Mouse (Mus musculus): Measurements from ENCODE around the gene Pknox2. TPM values are rescaled to one million over a fixed set of nuclear protein-coding genes. Genes with fewer than 3 reads are reported as not detected.

Pknox2 gene
- polyA plus RNA-seq, 1 experiment, result 8.5 TPM

DNA sequence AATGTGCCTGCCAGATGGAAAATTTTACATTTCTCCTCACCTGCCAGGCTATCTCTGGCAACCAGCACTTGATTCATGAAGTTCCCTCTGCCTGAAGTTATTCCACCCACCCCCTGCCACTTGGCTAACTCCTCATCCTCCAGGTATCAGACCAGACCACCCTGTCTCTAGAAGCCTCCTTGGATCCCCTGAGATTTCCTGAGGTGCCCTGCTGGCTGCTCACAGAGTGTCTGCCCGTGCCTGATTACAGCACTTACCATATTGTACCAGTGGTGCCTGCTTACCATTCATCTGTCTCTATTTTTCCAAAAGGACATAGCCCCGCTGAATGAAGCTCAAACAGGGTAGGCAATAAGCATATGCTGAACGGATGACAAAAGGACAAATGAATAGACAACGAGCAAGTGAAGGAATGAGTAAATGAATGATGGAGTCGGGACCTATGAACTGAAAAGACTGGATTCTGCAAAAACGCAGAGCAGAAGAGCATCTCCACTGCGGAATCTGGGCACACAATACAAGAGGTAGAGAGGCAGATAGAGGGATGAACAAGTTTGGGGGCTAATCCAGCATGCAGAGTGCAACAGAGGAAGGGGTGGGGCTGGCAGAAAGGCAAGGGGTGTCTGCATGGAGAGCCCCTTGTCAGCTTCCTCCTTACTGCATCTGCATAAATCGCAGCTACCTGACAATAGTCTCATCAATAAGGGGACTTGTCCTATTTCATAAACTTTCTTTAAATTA lies 80.3 kb downstream of the Pknox2 start:
- Histone ChIP-seq H3ac (ENCODE audit: control insufficient read depth, insufficient read length, low read depth) (no peak overlapping the region), H3K4me3 (ENCODE audit: insufficient read depth, poor library complexity, severe bottlenecking) (no peak overlapping the region), H3K79me3 (ENCODE audit: low read depth) (no peaks in the 10 kb centered on the region), H3K27me3 (ENCODE audit: control insufficient read depth, insufficient read depth, insufficient read length) (no peaks in the 10 kb centered on the region), H3K36me3 (ENCODE audit: control insufficient read depth, insufficient read depth) (no peaks in the 10 kb centered on the region), H3K79me2 (ENCODE audit: control insufficient read depth, insufficient read depth) (no peaks in the 10 kb centered on the region)
- TF ChIP-seq USF1 (IDR thresholded peaks at IDR 0.05; ENCODE audit: low read depth), result no peak
- TF ChIP-seq FOSL1 (IDR thresholded peaks at IDR 0.05; ENCODE audit: insufficient read depth, low read length, poor library complexity, severe bottlenecking), result no peak
- no peak for TF ChIP-seq CTCF (IDR thresholded peaks at IDR 0.05; ENCODE audit: control insufficient read depth, insufficient read depth, insufficient read length)
- no peak for TF ChIP-seq CEBPB (IDR thresholded peaks at IDR 0.05; ENCODE audit: low read depth)
- no peak for TF ChIP-seq MYOG (IDR thresholded peaks at IDR 0.05; ENCODE audit: control insufficient read depth, extremely low read depth, insufficient read length)
- TF ChIP-seq MYOD1 (IDR thresholded peaks at IDR 0.05; ENCODE audit: control insufficient read depth, insufficient read length, low read depth), result no peak
- TF ChIP-seq MAX (IDR thresholded peaks at IDR 0.05), result no peak

DNA sequence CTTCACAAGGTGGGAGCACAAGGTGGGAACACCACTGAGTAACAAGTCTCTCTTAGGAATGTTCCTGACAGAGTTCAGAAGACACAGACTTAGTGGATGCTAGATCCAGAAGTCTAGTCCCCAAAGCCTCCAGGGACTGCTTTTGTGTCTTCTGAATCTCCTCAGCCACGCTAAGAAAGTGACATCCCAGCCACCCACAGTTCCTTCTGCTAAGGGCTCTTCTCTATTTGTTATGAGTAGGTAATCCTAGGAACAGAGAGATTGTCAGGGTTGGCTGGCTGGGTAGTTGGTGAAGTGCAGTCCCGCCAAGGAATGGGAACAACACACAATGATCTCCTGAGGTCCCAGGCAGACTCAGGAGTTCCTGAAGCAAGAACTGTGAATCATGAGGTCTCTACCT lies 85.6 kb downstream of the Pknox2 start:
- TF ChIP-seq MYOD1 (IDR thresholded peaks at IDR 0.05; ENCODE audit: control insufficient read depth, insufficient read length, low read depth), result no peak
- TF ChIP-seq MYOG (IDR thresholded peaks at IDR 0.05; ENCODE audit: control insufficient read depth, extremely low read depth, insufficient read length), result no peak
- no peak for TF ChIP-seq CTCF (IDR thresholded peaks at IDR 0.05; ENCODE audit: control insufficient read depth, insufficient read depth, insufficient read length)
- no peak for TF ChIP-seq USF1 (IDR thresholded peaks at IDR 0.05; ENCODE audit: low read depth)
- no peak for TF ChIP-seq MAX (IDR thresholded peaks at IDR 0.05)
- TF ChIP-seq CEBPB (IDR thresholded peaks at IDR 0.05; ENCODE audit: low read depth), result no peak
- TF ChIP-seq FOSL1 (IDR thresholded peaks at IDR 0.05; ENCODE audit: insufficient read depth, low read length, poor library complexity, severe bottlenecking), result no peak
- no peak overlapping the region for H3ac ChIP-seq (ENCODE audit: control insufficient read depth, insufficient read length, low read depth)
- H3K4me3 ChIP-seq (ENCODE audit: insufficient read depth, poor library complexity, severe bottlenecking), result no peak overlapping the region
- no peaks in the 10 kb centered on the region for H3K79me2 ChIP-seq (ENCODE audit: control insufficient read depth, insufficient read depth)
- no peaks in the 10 kb centered on the region for H3K27me3 ChIP-seq (ENCODE audit: control insufficient read depth, insufficient read depth, insufficient read length)
- H3K36me3 ChIP-seq (ENCODE audit: control insufficient read depth, insufficient read depth), result no peaks in the 10 kb centered on the region
- no peaks in the 10 kb centered on the region for H3K79me3 ChIP-seq (ENCODE audit: low read depth)

DNA sequence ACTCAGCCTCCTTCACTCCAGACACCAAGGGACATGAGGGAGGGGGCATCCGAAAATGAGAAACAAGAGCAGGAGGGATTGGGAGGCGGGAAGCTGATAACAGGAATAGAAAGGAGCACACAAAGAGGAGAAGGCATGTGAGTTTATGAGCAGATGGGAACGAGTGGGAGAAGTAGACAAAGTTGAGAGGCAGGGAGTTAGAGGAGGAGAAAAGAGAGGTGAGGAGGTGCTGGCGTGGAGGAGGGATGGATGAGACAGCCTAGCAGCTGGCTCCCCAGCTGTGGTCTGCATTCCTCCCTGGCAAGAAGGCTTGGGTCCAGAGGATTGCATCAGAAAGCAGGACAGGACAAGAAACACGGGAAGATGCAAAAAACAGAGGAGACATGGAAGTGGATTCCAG lies 92.5 kb downstream of the Pknox2 start:
- Histone ChIP-seq H3K27me3 (ENCODE audit: control insufficient read depth, insufficient read depth, insufficient read length) (no peaks in the 10 kb centered on the region), H3K4me3 (ENCODE audit: insufficient read depth, poor library complexity, severe bottlenecking) (no peak overlapping the region), H3K36me3 (ENCODE audit: control insufficient read depth, insufficient read depth) (no peaks in the 10 kb centered on the region)

DNA sequence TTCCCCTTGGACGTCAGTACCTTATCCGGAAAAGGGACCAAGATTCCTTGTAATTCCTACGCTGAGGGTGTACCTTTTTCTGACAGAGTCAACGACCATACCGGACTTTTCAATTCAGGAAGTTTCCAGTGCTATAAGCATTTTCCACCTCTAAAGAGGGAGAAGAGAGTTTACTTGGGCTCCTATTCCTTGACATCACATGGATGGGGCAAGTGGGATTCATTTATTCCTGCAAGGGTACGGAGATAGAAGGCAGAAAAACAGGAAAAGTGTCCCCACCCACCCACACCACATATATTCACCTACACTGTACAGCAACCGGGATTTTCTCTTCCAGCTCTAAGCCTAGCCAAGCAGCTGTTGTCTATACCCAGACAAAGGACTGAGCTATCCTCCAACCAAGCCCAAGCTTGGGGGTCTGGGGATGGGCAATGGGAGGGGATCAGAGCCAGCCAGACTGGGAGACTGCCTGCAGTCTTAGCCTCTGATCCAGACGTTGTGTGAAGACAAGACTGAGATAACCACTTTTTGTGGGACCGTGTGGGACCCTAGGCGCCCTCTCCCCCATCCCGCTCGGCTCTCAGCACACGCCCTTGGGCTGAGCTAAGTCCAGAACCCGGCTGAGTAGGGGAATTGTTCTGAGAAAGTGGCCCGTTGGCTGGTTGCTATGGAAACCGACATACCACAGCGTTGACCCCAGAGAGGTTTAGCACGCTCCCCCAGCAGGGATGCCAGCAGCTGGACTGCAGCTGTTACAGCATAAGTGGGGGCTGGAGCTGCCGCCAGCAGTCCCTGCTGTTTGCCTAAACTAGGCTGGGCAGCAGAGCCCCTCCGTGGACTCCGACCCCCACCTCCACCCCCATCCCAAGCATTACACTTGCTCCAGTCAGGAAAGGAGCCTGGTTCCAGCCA lies 93.3 kb downstream of the Pknox2 start:
- Histone ChIP-seq H3K79me2 (ENCODE audit: control insufficient read depth, insufficient read depth) (no peaks in the 10 kb centered on the region), H3K36me3 (ENCODE audit: control insufficient read depth, insufficient read depth) (no peaks in the 10 kb centered on the region), H3K79me3 (ENCODE audit: low read depth) (no peaks in the 10 kb centered on the region), H3ac (ENCODE audit: control insufficient read depth, insufficient read length, low read depth) (peak overlapping the region; percentile 53), H3K4me3 (ENCODE audit: insufficient read depth, poor library complexity, severe bottlenecking) (no peak overlapping the region), H3K27me3 (ENCODE audit: control insufficient read depth, insufficient read depth, insufficient read length) (no peaks in the 10 kb centered on the region)
- TF ChIP-seq CEBPB (IDR thresholded peaks at IDR 0.05; ENCODE audit: low read depth) (no peak), MAX (IDR thresholded peaks at IDR 0.05) (no peak), CTCF (IDR thresholded peaks at IDR 0.05; ENCODE audit: control insufficient read depth, insufficient read depth, insufficient read length) (no peak), FOSL1 (IDR thresholded peaks at IDR 0.05; ENCODE audit: insufficient read depth, low read length, poor library complexity, severe bottlenecking) (no peak), MYOD1 (IDR thresholded peaks at IDR 0.05; ENCODE audit: control insufficient read depth, insufficient read length, low read depth) (peak; percentile 100), USF1 (IDR thresholded peaks at IDR 0.05; ENCODE audit: low read depth) (no peak), MYOG (IDR thresholded peaks at IDR 0.05; ENCODE audit: control insufficient read depth, extremely low read depth, insufficient read length) (no peak)

More for the DNA sequence above, 92.5 kb downstream of the Pknox2 start:
- Histone ChIP-seq H3ac (ENCODE audit: control insufficient read depth, insufficient read length, low read depth) (no peak overlapping the region), H3K79me2 (ENCODE audit: control insufficient read depth, insufficient read depth) (no peaks in the 10 kb centered on the region), H3K79me3 (ENCODE audit: low read depth) (no peaks in the 10 kb centered on the region)
- peak; percentile 70 for TF ChIP-seq CEBPB (IDR thresholded peaks at IDR 0.05; ENCODE audit: low read depth)
- no peak for TF ChIP-seq MAX (IDR thresholded peaks at IDR 0.05)
- TF ChIP-seq MYOD1 (IDR thresholded peaks at IDR 0.05; ENCODE audit: control insufficient read depth, insufficient read length, low read depth), result peak; percentile 89
- no peak for TF ChIP-seq FOSL1 (IDR thresholded peaks at IDR 0.05; ENCODE audit: insufficient read depth, low read length, poor library complexity, severe bottlenecking)
- TF ChIP-seq USF1 (IDR thresholded peaks at IDR 0.05; ENCODE audit: low read depth), result no peak
- no peak for TF ChIP-seq CTCF (IDR thresholded peaks at IDR 0.05; ENCODE audit: control insufficient read depth, insufficient read depth, insufficient read length)

DNA sequence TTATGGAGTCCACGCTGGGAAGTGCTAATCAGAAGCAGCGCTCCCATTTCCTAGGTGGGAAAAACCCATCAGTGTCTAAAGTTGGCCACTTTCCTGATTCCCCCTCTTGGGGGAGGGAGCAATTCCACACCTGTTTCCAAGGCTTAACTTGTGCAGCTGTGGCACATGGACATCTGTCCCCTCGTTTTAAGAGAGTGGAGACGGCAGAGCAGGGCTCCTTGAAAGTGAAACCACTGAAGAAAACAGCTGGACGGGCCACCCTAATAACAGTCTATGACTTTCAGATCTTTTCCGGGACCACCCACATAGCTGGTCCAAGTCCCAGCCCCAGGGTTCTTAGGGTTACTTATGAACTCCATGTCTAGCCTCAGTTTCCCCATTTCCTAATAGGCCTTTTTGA lies 94.2 kb downstream of the Pknox2 start:
- no peak overlapping the region for H3ac ChIP-seq (ENCODE audit: control insufficient read depth, insufficient read length, low read depth)
- H3K4me3 ChIP-seq (ENCODE audit: insufficient read depth, poor library complexity, severe bottlenecking), result no peak overlapping the region
- TF ChIP-seq CEBPB (IDR thresholded peaks at IDR 0.05; ENCODE audit: low read depth), result no peak
- TF ChIP-seq CTCF (IDR thresholded peaks at IDR 0.05; ENCODE audit: control insufficient read depth, insufficient read depth, insufficient read length), result no peak
- TF ChIP-seq MAX (IDR thresholded peaks at IDR 0.05), result no peak
- no peak for TF ChIP-seq MYOG (IDR thresholded peaks at IDR 0.05; ENCODE audit: control insufficient read depth, extremely low read depth, insufficient read length)
- peak; percentile 92 for TF ChIP-seq MYOD1 (IDR thresholded peaks at IDR 0.05; ENCODE audit: control insufficient read depth, insufficient read length, low read depth)
- TF ChIP-seq USF1 (IDR thresholded peaks at IDR 0.05; ENCODE audit: low read depth), result no peak
- no peak for TF ChIP-seq FOSL1 (IDR thresholded peaks at IDR 0.05; ENCODE audit: insufficient read depth, low read length, poor library complexity, severe bottlenecking)
- no peaks in the 10 kb centered on the region for H3K27me3 ChIP-seq (ENCODE audit: control insufficient read depth, insufficient read depth, insufficient read length)
- no peaks in the 10 kb centered on the region for H3K79me3 ChIP-seq (ENCODE audit: low read depth)
- no peaks in the 10 kb centered on the region for H3K79me2 ChIP-seq (ENCODE audit: control insufficient read depth, insufficient read depth)
- H3K36me3 ChIP-seq (ENCODE audit: control insufficient read depth, insufficient read depth), result no peaks in the 10 kb centered on the region

Data from C2C12 (cell line).